Mouse (Mus musculus) ES-E14 (cell line): ENCODE measurements around the gene Cyb561.

Experiments
- CHD2 ChIP-seq: IDR thresholded peaks from 2 replicates; pipeline ENCODE4 v1.6.1; 2014; ENCODE audit warnings: mild to moderate bottlenecking, low read depth, low read length, inconsistent platforms
- ZNF384 ChIP-seq: IDR thresholded peaks from 2 replicates; pipeline ENCODE4 v1.6.1; 2012; ENCODE audit warnings: low read depth, low read length, inconsistent platforms

DNA sequence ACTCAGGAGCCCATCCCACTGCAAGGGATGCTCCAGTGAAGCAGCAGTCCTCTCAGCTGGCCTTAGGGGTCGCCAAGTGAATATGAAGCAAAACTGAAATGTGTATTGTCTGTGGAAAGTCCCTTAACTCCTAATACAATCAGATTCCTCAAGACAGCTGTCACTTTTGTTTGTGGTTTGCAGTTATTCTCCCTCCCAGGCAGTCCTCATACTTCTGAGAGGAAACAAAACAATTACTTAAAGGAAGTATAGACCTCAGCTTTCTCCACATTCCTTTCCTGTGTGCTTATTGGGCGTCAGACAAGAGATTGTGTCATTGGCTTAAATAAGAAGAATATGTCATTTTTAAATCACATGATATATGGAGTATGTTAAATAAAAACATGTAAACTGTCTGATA lies 51.6 kb downstream of the Cyb561 start:
- no peak for TF ChIP-seq CHD2
- no peak for TF ChIP-seq ZNF384
